Mouse (Mus musculus): ENCODE results near the gene Cisd1. TPM values are rescaled to one million over a fixed set of nuclear protein-coding genes. Genes with fewer than 3 reads are reported as not detected.

Cisd1 gene
- polyA plus RNA-seq, 1 experiment from 2014 or later, result 86.3 TPM

DNA sequence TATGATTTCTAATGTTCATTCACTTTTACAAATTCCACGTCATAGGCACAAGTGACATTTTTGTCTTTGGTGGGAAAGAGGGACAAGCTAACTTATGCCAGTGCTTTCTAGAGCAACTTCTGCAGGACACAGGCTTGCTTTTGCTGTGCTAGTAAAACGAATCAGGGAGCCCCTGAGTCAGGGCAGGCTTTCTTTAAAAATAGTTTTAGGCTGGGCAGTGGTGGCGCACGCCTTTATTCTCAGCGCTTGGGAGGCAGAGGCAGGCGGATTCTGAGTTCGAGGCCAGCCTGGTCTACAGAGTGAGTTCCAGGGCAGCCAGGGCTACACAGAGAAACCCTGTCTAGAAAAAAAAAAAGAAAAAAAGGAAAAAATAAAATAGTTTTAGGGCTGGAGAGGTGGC lies 12.8 kb downstream of the Cisd1 start:
- Histone ChIP-seq H3K4me3 (ENCODE audit: low read depth, low read length) (no peak overlapping the region), H3K27me3 (replicated peaks; ENCODE audit: insufficient read depth, low read length) (no peaks in the 10 kb centered on the region), H3K4me2 (replicated peaks; ENCODE audit: low read depth, low read length) (no peak overlapping the region), H3K9ac (replicated peaks; ENCODE audit: low read depth) (no peak overlapping the region), H3K9me3 (ENCODE audit: low read length) (no peaks in the 10 kb centered on the region), H3K4me1 (ENCODE audit: insufficient read depth, low read depth, low read length) (no peaks in the 10 kb centered on the region), H3K27ac (ENCODE audit: low read length) (no peak overlapping the region), H3K36me3 (ENCODE audit: insufficient read depth, low read length) (0 out of 2 replicates have a peak, but pooled peaks cover 13% of the 10 kb centered on the region)
- DNase-seq (ENCODE audit: low spot score) (no peak), ATAC-seq (no peak)
- TF ChIP-seq CTCF (IDR thresholded peaks at IDR 0.05), result no peak
- TF ChIP-seq EP300 (IDR thresholded peaks at IDR 0.05), result no peak
- 94% methylated on average over 7 of the region's 7 CpGs for whole genome bisulfite sequencing

DNA sequence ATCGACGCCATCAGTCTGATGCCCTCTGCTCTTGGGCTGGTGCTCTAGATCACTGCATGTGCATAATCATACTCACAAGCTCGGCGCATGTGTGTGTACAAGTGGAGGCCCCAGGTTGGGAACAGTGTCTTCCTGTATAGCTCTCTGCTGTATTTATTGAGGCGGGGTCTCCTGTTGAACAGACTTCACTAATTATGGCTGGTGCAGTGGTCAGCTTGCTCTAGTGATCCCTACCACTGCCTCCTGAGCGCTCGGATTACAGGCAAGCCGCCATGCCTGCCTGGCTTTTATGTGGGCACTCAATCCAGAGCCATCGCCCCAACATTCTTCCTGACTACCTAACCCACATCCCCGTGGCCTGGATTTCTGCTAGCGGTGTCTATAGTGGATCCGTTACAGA lies 14.7 kb downstream of the Cisd1 start:
- ATAC-seq (no peak), DNase-seq (ENCODE audit: low spot score) (no peak)
- no peaks in the 10 kb centered on the region for H3K4me1 ChIP-seq (ENCODE audit: insufficient read depth, low read depth, low read length)
- 0 out of 2 replicates have a peak, but pooled peaks cover 13% of the 10 kb centered on the region for H3K36me3 ChIP-seq (ENCODE audit: insufficient read depth, low read length)
- no peak overlapping the region for H3K4me2 ChIP-seq (replicated peaks; ENCODE audit: low read depth, low read length)
- H3K27me3 ChIP-seq (replicated peaks; ENCODE audit: insufficient read depth, low read length), result no peaks in the 10 kb centered on the region
- H3K27ac ChIP-seq (ENCODE audit: low read length), result no peak overlapping the region
- WGBS, result 93% methylated on average over 12 of the region's 12 CpGs
- H3K9me3 ChIP-seq (ENCODE audit: low read length), result no peaks in the 10 kb centered on the region
- H3K9ac ChIP-seq (replicated peaks; ENCODE audit: low read depth), result no peak overlapping the region
- no peak for TF ChIP-seq CTCF (IDR thresholded peaks at IDR 0.05)
- TF ChIP-seq EP300 (IDR thresholded peaks at IDR 0.05), result no peak
- H3K4me3 ChIP-seq (ENCODE audit: low read depth, low read length), result no peak overlapping the region

DNA sequence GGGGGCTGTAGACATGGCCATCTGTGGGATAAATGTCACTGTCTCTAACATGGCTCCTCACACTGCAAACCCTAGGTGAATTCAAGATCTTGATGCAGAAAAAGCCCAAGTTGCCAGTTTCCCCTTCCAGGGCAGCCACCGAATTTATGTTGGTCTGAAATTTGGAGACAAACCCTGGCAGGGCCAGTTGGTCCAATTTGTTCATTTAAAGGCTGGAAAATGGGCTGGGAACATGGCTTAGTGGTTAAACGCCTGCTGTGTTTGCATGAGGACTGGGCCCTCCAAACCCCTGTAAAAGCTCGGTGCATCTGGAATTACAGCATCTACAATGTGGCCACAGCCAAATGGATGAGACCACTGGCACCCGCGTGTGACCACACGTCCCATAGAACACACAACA lies 15.5 kb downstream of the Cisd1 start:
- Histone ChIP-seq H3K4me2 (replicated peaks; ENCODE audit: low read depth, low read length) (no peak overlapping the region), H3K27me3 (replicated peaks; ENCODE audit: insufficient read depth, low read length) (no peaks in the 10 kb centered on the region), H3K4me3 (ENCODE audit: low read depth, low read length) (no peak overlapping the region), H3K9me3 (ENCODE audit: low read length) (no peaks in the 10 kb centered on the region), H3K4me1 (ENCODE audit: insufficient read depth, low read depth, low read length) (no peaks in the 10 kb centered on the region), H3K9ac (replicated peaks; ENCODE audit: low read depth) (no peak overlapping the region), H3K36me3 (ENCODE audit: insufficient read depth, low read length) (0 out of 2 replicates have a peak, but pooled peaks cover 13% of the 10 kb centered on the region), H3K27ac (ENCODE audit: low read length) (no peak overlapping the region)
- 93% methylated on average over 6 of the region's 6 CpGs for WGBS
- no peak for TF ChIP-seq CTCF (IDR thresholded peaks at IDR 0.05)
- TF ChIP-seq EP300 (IDR thresholded peaks at IDR 0.05), result no peak
- DNase-seq (ENCODE audit: low spot score), result no peak
- no peak for ATAC-seq

DNA sequence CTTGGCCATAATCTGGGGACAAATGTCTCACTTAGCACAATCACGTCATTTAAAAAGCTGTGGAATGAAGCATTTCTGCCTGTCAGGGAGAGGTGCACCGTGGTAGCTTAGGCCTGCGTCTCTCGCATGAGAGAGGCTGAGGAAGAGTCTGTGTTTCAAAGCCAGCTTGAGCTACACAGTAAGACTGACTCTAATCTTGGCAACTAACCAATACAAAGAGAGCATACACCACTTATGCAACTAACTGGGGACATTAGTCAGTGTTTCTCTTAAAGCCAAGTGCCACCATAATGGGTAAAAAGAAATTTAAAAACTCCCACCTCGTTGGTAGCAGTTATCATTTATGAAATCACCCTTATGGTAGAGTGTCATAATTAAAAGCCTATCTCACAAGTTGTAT lies 15.9 kb downstream of the Cisd1 start:
- ATAC-seq, result no peak
- TF ChIP-seq EP300 (IDR thresholded peaks at IDR 0.05) (no peak), CTCF (IDR thresholded peaks at IDR 0.05) (no peak)

DNA sequence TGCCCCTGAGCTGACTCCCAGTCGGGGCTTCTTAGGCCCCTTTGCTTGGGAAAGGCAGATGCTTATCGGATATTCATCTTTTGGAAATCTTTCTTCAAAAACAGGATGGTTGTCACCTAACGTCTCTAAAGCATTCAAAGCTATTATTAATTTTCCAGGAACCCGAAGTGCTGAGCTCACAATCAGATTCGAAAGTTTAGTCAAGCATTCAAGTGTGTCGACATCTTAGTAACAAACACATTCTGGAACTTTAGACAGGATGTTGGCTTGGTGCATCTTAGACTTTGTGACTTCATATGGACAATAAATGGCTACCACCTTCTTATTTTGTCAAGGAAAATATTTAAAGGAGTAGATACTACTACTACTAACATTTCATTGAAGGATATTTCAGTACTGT lies 16.4 kb downstream of the Cisd1 start:
- WGBS, result 79% methylated on average over 6 of the region's 6 CpGs

More for the DNA sequence above, 15.9 kb downstream of the Cisd1 start:
- DNase-seq (ENCODE audit: low spot score), result no peak
- no peaks in the 10 kb centered on the region for H3K27me3 ChIP-seq (replicated peaks; ENCODE audit: insufficient read depth, low read length)
- WGBS, result 80% methylated on average over 5 of the region's 5 CpGs
- H3K9ac ChIP-seq (replicated peaks; ENCODE audit: low read depth), result no peak overlapping the region
- H3K4me2 ChIP-seq (replicated peaks; ENCODE audit: low read depth, low read length), result no peak overlapping the region
- no peaks in the 10 kb centered on the region for H3K9me3 ChIP-seq (ENCODE audit: low read length)
- 0 out of 2 replicates have a peak, but pooled peaks cover 13% of the 10 kb centered on the region for H3K36me3 ChIP-seq (ENCODE audit: insufficient read depth, low read length)
- H3K27ac ChIP-seq (ENCODE audit: low read length), result no peak overlapping the region
- no peak overlapping the region for H3K4me3 ChIP-seq (ENCODE audit: low read depth, low read length)
- H3K4me1 ChIP-seq (ENCODE audit: insufficient read depth, low read depth, low read length), result no peaks in the 10 kb centered on the region

DNA sequence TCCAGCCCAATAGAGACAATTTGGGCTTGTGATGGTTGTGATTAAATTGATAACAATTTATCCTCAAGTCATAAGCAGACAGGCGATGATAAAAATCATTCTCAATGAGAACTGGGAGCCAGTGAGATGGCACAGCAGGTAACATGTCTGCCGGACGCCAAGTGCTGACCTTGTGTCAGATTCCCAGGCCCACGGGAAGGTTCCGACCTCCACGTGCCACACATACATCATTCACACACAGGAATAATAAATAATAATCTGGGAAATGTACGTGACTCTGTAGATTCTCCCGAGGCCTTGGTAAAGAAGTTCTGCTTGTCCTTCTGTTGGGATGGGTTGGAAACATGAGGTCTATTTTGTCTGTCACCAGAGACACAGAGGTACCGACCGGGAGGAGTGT lies 17.4 kb downstream of the Cisd1 start:
- H3K9me3 ChIP-seq (ENCODE audit: low read length), result no peaks in the 10 kb centered on the region
- no peak for TF ChIP-seq EP300 (IDR thresholded peaks at IDR 0.05)
- no peak for TF ChIP-seq CTCF (IDR thresholded peaks at IDR 0.05)
- 68% methylated on average over 10 of the region's 10 CpGs for WGBS
- ATAC-seq (no peak), DNase-seq (ENCODE audit: low spot score) (no peak)
- H3K4me2 ChIP-seq (replicated peaks; ENCODE audit: low read depth, low read length), result no peak overlapping the region
- H3K9ac ChIP-seq (replicated peaks; ENCODE audit: low read depth), result no peak overlapping the region
- H3K4me1 ChIP-seq (ENCODE audit: insufficient read depth, low read depth, low read length), result no peaks in the 10 kb centered on the region
- H3K36me3 ChIP-seq (ENCODE audit: insufficient read depth, low read length), result 0 out of 2 replicates have a peak, but pooled peaks cover 13% of the 10 kb centered on the region
- no peak overlapping the region for H3K4me3 ChIP-seq (ENCODE audit: low read depth, low read length)
- no peak overlapping the region for H3K27ac ChIP-seq (ENCODE audit: low read length)
- H3K27me3 ChIP-seq (replicated peaks; ENCODE audit: insufficient read depth, low read length), result no peaks in the 10 kb centered on the region

More for the DNA sequence above, 16.4 kb downstream of the Cisd1 start:
- no peaks in the 10 kb centered on the region for H3K27me3 ChIP-seq (replicated peaks; ENCODE audit: insufficient read depth, low read length)
- DNase-seq (ENCODE audit: low spot score) (no peak), ATAC-seq (no peak)
- no peak overlapping the region for H3K4me2 ChIP-seq (replicated peaks; ENCODE audit: low read depth, low read length)
- H3K4me3 ChIP-seq (ENCODE audit: low read depth, low read length), result no peak overlapping the region
- H3K36me3 ChIP-seq (ENCODE audit: insufficient read depth, low read length), result 0 out of 2 replicates have a peak, but pooled peaks cover 13% of the 10 kb centered on the region
- H3K9ac ChIP-seq (replicated peaks; ENCODE audit: low read depth), result no peak overlapping the region
- H3K9me3 ChIP-seq (ENCODE audit: low read length), result no peaks in the 10 kb centered on the region
- no peaks in the 10 kb centered on the region for H3K4me1 ChIP-seq (ENCODE audit: insufficient read depth, low read depth, low read length)
- TF ChIP-seq CTCF (IDR thresholded peaks at IDR 0.05), result no peak
- no peak for TF ChIP-seq EP300 (IDR thresholded peaks at IDR 0.05)
- no peak overlapping the region for H3K27ac ChIP-seq (ENCODE audit: low read length)

DNA sequence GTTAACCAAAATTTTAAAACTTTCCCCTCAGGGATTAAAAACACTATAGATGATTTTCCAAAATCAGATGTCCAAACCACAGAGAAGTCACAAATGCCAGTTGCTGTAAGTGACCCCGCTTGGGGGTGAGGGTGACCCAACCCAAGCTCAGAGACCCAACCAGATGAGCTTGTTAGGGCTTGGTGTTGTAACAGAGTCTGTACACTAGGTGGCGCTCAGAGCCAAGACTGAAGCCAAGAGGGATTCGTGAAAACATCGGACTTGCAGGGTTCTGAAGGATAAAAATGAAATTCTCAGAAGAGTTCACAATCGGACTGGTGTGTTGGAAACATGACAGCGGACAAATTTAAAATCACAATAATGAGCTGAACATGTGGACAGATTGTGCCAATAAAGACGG lies 18.0 kb downstream of the Cisd1 start:
- H3K9ac ChIP-seq (replicated peaks; ENCODE audit: low read depth), result no peak overlapping the region
- no peaks in the 10 kb centered on the region for H3K9me3 ChIP-seq (ENCODE audit: low read length)
- 0 out of 2 replicates have a peak, but pooled peaks cover 13% of the 10 kb centered on the region for H3K36me3 ChIP-seq (ENCODE audit: insufficient read depth, low read length)
- peak; percentile 76 for DNase-seq (ENCODE audit: low spot score)
- ATAC-seq, result no peak
- H3K4me2 ChIP-seq (replicated peaks; ENCODE audit: low read depth, low read length), result no peak overlapping the region
- 12% methylated on average over 7 of the region's 7 CpGs for WGBS
- no peaks in the 10 kb centered on the region for H3K27me3 ChIP-seq (replicated peaks; ENCODE audit: insufficient read depth, low read length)
- no peak overlapping the region for H3K27ac ChIP-seq (ENCODE audit: low read length)
- H3K4me3 ChIP-seq (ENCODE audit: low read depth, low read length), result no peak overlapping the region
- H3K4me1 ChIP-seq (ENCODE audit: insufficient read depth, low read depth, low read length), result no peaks in the 10 kb centered on the region
- TF ChIP-seq CTCF (IDR thresholded peaks at IDR 0.05), result peak; percentile 97
- no peak for TF ChIP-seq EP300 (IDR thresholded peaks at IDR 0.05)
